Mouse (Mus musculus): ENCODE results near the gene Clasp1.

- TF ChIP-seq POLR2A (IDR thresholded peaks at IDR 0.05; ENCODE audit: borderline replicate concordance, low read depth, low read length) (no peak), CTCF (IDR thresholded peaks at IDR 0.05; ENCODE audit: low read depth, low read length) (no peak)
Observed at GRCm38 (mm10) chr1:118421149-118421548, 32.3 kb downstream of the Clasp1 start.
